Mouse (Mus musculus): ENCODE measurements around the gene Gm21981. TPM values are rescaled to one million over a fixed set of nuclear protein-coding genes. Genes with fewer than 3 reads are reported as not detected.

The Gm21981 gene
- polyA plus RNA-seq (2017; shearing (Covaris generic)) = not detected

- ATAC-seq = no peak
These were observed at the start of gene Gm21981 for GRCm38 (mm10) chr17:47694442-47694502. TSS of gene Gm21981 (minus strand) at chr17:47694455.

- ATAC-seq = no peak
These were observed 48.9 kb upstream of the Gm21981 start for GRCm38 (mm10) chr17:47742991-47743734.

GRCm38 (mm10) chr17:47740186-47740585, 45.9 kb upstream of the Gm21981 start:
- no peak for ATAC-seq

GRCm38 (mm10) chr17:47738879-47739798, 44.9 kb upstream of the Gm21981 start:
- peak; percentile 59 for ATAC-seq

- ATAC-seq = peak; percentile 3
These were observed 44.0 kb upstream of the Gm21981 start for GRCm38 (mm10) chr17:47738066-47738878.

GRCm38 (mm10) chr17:47737271-47738065, 43.2 kb upstream of the Gm21981 start:
- peak; percentile 3 for ATAC-seq

GRCm38 (mm10) chr17:47736856-47737255, 42.6 kb upstream of the Gm21981 start, which contains the start of gene Tfeb:
TSS of gene Tfeb (plus strand) at chr17:47737030.
- peak; percentile 84 for ATAC-seq

GRCm38 (mm10) chr17:47735553-47736100, 41.4 kb upstream of the Gm21981 start:
- ATAC-seq = no peak

GRCm38 (mm10) chr17:47730633-47731575, 36.6 kb upstream of the Gm21981 start:
- no peak for ATAC-seq

GRCm38 (mm10) chr17:47726566-47726965, 32.3 kb upstream of the Gm21981 start, which contains the start of gene Pgc:
TSS of gene Pgc (plus strand) at chr17:47726842.
- no peak for ATAC-seq

- ATAC-seq = no peak
These were observed 26.9 kb upstream of the Gm21981 start for GRCm38 (mm10) chr17:47721183-47721582.

- ATAC-seq = no peak
These were observed 20.8 kb upstream of the Gm21981 start for GRCm38 (mm10) chr17:47715037-47715436.

- no peak for ATAC-seq
These were observed 18.8 kb upstream of the Gm21981 start for GRCm38 (mm10) chr17:47712889-47713571.

GRCm38 (mm10) chr17:47711883-47712282, 17.6 kb upstream of the Gm21981 start:
- ATAC-seq = no peak

GRCm38 (mm10) chr17:47710036-47710435, 15.8 kb upstream of the Gm21981 start:
- ATAC-seq = no peak

GRCm38 (mm10) chr17:47708972-47709371, 14.7 kb upstream of the Gm21981 start:
- ATAC-seq = no peak

- no peak for ATAC-seq
These were observed 13.7 kb upstream of the Gm21981 start for GRCm38 (mm10) chr17:47707961-47708360.

GRCm38 (mm10) chr17:47706196-47706595, 11.9 kb upstream of the Gm21981 start:
- no peak for ATAC-seq

- no peak for ATAC-seq
These were observed 10.4 kb upstream of the Gm21981 start for GRCm38 (mm10) chr17:47704692-47705091.

- ATAC-seq = no peak
These were observed 9.3 kb upstream of the Gm21981 start for GRCm38 (mm10) chr17:47703556-47703955.

Data from inflammation-experienced regulatory T-cells, adult 6 months (primary cell).